Mouse (Mus musculus): Measurements from ENCODE around the gene Tmtc2.

DNA sequence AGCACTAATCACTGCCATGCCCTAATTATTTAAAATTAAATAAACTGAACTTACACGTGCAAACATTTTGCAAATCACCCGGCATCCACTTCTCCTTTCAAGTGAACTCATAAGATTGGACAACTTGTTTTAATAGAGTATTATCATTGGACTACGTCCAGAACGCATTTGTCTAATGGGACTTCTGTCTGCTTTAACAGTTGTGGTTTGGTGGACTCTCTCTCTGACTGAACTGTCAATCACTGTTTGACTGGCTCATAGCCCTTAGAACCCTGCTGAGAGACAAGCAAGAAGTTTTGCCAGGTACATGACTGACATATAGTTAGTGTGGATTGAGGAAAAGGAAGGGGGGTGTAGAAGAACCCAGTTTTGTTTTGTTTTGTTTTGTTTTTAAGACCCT lies 190.2 kb downstream of the Tmtc2 start:
- TF ChIP-seq CTCF (IDR thresholded peaks at IDR 0.05; ENCODE audit: low read depth) (no peak), EP300 (IDR thresholded peaks at IDR 0.05; ENCODE audit: low read depth) (no peak)
